Mouse (Mus musculus) brain, embryonic 18.5 days (tissue): ENCODE data around the gene Daw1.

Source experiments
- DNase-seq: peaks from one replicate; pipeline ENCODE4 v3.0.0-alpha.2; 2012; ENCODE audit warnings: low read depth, low spot score

The Daw1 gene

GRCm38 (mm10) chr1:83159603-83160002 lies at the start of gene Daw1:
Gene Daw1, plus strand, starts transcription at chr1:83159752.
- peak; percentile 79 for DNase-seq

DNA sequence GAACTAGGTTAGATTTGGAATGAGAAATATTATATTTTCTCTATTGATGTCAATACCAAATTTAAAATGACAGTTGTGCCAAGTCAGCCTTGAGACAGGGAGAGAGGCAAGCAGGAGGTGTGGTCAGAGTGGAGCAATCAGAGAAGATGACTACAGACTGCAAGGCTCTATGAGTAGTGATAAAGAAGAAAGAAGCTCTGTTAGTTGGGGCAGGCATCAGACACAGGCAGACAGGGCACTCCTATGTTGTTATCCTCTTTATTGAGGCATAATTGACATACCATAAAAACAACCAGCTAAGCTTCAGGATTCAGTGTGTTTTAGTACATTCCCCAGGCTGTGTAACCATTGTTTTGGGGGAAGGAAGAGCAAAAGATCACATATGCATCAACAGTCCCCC lies 48.6 kb upstream of the Daw1 start:
- DNase-seq: no peak

DNA sequence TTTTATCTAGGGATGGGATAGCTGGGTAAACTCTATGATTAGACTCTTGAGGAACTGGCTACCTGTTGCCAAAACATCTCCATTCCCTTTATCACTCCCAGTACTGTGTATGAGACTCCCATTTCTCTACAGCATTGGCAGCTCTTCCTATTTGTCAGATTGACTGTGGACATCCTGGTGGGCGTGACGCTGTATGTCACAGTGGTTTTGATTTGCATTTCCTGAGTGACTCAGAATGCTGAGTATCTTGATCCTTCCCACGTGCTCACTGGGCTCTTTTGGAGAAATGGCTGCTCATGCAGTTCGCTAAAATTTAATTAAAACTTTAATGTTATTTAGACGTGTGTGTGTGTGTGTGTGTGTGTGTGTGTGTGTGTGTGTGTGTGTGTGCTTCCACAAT lies 47.8 kb upstream of the Daw1 start:
- DNase-seq: no peak

DNA sequence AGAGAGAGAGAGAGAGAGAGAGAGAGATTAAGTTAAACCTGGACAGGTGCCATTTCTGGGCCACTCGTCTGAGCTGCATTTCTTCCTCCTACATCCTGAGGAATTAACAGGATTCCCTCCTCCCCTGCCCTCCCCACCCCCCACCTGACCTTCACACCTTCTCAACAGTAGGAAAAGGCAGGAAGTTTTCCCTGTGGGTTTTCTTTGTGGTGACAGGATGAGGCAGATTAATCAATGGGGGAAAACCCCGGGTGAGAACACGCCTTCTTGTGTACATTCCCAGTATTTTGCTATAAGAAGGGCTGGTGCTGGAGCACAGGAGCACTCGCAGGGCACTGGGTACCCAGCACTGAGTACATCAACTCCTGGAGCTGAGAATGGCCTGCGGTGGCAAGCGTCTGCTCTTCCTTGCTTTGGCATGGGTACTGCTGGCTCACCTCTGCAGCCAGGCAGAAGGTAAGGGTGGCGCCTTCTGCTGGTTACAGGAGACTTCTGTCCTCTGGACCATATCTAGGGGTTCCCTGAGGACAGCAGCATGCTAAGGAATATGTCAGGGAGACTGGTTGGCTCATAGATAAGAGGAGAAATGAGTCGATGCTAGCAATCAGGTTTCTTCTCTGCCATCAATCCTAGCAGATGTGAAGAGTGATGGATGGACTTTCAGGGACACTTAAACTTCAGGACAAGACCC lies 43.0 kb upstream of the Daw1 start, which contains the start of gene Ccl20:
Gene Ccl20 (plus strand): TSS at position 320 of the 691 bp plus-strand sequence.
- no peak for DNase-seq

DNA sequence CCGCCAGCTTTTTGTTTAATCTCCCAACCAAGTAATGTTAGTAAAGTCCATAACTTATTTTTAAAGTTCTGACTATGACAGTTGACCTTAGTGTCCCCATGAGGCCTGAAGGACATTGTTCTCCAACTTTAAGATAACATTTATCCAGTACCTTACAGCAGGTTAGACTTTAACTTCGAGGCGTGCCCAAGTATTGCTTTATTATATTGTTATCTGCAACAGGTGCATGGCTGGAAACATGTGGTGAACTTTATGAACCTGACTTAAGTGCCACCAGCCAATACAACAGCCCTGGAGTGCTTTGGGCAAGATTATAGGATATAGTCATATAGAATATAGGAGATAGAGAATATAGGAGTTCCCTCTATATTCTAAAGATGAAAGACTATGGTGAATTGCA lies 42.3 kb upstream of the Daw1 start:
- DNase-seq: no peak

DNA sequence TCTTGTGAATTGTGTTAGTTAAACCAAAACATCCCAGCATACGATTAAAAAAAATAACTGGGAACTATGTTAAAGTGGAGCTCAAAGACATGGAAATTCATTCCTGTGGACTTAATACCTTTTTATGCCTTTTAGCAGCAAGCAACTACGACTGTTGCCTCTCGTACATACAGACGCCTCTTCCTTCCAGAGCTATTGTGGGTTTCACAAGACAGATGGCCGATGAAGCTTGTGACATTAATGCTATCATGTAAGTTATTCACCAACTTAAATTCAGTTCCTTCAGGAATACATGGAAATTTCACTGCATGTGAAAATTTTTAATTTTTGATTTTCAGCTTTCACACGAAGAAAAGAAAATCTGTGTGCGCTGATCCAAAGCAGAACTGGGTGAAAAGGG lies 41.9 kb upstream of the Daw1 start:
- no peak for DNase-seq

GRCm38 (mm10) chr1:83119903-83120302 lies 39.6 kb upstream of the Daw1 start:
- DNase-seq: no peak

DNA sequence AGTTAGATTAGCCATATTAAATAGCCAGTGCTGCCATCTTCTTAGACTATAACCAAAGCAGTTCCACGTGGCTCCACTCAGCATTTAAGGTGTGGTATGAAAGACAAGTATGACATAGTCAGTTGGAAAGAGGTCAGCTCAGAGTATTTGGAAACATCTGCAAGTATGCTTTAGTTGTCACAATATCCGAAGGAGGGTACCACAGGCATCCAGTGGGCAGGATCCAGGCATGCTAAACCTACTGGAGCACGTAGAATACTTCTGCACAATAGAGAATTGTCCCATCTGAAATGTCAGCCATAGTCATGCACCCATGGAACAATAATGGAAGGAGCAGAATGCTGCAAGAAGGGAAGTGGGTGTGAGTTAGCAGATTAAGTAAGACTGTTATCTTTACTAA lies 39.2 kb upstream of the Daw1 start:
- DNase-seq: no peak

DNA sequence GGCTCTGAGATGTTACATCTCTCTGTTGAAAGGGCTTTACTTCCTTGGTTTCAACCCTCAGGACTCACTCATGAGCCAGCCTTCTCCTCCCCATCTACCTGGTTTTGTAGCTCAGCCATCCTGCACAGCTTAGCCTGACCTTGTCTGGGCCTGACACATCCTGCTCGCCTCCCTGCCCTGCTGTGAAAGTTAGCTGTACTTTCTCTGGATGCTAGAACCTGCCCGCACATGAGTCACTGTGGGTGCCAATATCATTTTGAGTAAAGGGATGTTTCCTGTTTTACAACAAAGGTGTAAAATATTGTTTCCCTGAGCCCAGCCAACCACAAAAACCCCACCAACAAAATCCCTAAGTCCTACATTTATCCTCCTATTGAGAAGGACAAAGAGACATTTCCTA lies 36.4 kb upstream of the Daw1 start:
- DNase-seq: no peak

- no peak for DNase-seq
Observed at GRCm38 (mm10) chr1:83135829-83136228, 23.7 kb upstream of the Daw1 start.

DNA sequence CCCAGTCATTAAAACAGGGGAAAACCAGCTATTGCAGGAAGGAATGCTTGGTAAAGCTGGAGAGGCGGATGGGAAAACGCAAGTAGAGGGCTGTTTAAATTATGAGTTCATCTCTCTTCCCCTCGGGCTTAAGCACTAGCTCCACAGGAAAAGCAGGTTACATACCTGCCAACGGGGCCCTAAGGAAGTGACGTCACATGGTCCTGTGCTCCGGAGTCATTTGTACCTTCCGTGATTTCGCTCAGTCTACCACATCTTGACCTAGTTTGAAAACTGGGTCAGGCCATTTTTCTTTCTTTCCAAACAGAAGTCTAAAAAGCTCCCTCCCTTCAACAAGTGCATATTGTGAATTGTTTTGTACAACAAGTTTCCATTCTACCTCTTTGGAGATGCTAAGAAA lies 21.7 kb upstream of the Daw1 start:
- DNase-seq: no peak

GRCm38 (mm10) chr1:83138721-83139120 lies 20.8 kb upstream of the Daw1 start:
- no peak for DNase-seq

- no peak for DNase-seq
Observed at GRCm38 (mm10) chr1:83141510-83141909, 18.0 kb upstream of the Daw1 start.

GRCm38 (mm10) chr1:83142055-83142454 lies 17.5 kb upstream of the Daw1 start:
- DNase-seq: no peak

- no peak for DNase-seq
Observed at GRCm38 (mm10) chr1:83146547-83146946, 13.0 kb upstream of the Daw1 start.

DNA sequence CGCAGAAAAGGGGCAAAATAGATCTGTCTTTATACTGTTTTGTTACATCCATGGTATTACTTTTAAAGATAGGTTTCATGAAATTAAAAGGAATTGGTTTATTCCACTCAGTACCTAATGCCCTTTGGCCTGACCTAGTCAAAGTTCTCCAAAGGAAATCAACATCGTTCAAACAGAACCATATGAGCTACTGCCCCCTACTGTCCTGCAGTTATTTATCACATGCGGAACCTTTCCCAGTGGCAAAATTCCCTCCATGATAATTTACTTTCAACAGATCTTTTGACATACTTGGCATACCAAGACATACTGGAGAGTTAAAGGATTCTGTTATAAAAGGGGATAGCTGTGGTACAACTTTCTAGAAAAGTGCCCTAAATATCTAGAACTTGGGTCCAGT lies 9.3 kb upstream of the Daw1 start:
- DNase-seq: no peak

GRCm38 (mm10) chr1:83152961-83153360 lies 6.6 kb upstream of the Daw1 start:
- DNase-seq: no peak

DNA sequence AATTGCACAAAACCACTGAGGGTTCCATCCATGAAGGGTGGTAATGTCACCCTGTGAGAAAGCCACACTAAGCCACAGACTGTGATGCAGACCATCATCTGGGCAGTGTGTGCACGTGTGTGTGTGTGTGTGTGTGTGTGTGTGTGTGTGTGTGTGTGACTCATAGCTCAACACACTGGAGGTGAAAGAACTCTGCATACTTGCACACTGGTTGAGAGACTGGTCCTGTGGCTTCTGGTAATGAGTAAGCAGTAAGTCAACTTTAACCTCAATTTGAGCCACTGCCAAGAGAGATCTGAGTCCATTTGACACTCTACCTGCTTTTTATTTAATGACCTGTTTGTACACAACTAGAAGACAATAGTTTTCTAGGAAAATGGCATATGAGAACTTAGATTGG lies 2.7 kb upstream of the Daw1 start:
- no peak for DNase-seq

DNA sequence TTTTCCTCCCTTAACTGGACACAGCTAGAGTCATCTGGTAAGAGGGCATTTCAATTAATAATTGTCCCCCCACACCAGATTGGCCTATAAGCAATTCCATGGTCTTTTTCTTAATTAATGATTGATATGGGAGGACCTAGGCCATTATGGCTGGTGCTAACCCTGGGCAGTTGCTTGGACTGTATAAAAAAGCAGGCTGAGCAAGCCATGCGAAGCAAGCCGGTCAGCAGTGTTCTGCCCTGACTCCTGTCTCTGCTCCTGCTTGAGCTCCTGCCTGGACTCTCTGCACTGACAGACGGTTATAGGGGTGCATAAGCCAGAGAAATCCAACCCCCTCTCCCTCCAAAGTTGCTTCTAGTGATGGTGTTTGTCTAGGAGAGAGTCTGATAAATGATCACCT lies 2.1 kb downstream of the Daw1 start:
- DNase-seq: no peak

GRCm38 (mm10) chr1:83164027-83164426 lies 4.5 kb downstream of the Daw1 start:
- DNase-seq: no peak

GRCm38 (mm10) chr1:83169158-83169557 lies 9.6 kb downstream of the Daw1 start:
- no peak for DNase-seq

DNA sequence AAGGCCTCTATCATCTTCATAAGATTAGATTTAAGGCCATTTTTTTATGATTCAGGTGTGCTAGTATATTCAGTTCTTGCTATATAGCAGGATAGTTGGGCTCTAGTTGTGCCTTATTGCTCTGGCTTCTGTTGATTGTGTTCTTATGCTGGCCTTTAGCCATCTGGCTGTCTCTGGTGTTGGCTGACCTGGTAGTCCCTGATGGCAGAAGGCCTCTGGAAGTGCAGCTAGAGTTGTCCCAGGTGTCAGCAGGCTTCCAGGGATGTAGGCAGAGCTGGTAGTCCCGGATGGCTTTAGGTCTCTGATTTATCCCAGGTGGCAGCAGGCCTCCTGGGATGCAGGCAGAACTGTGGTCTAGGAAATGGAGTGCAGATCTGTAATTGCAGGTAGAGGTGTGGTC lies 16.4 kb downstream of the Daw1 start:
- DNase-seq: no peak

GRCm38 (mm10) chr1:83179531-83179930 lies 20.0 kb downstream of the Daw1 start:
- no peak for DNase-seq

DNA sequence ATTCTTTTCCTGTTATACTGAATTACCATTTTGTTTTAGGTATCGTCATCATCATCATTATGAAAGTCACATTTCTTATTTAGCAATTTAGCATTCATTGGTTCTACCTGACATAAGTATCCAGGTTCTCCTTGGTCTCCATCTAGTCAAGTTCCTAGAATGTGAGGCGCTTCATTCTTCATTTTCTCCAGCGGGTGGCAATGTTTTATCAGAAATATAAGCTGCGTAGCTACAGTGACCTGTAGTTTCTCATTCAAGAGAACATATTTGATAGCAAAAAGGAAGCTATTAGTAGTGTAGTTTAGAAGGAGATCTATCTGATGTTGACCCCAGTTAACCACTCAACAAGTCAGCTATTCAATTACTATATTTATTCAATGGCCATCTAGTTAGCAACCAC lies 21.9 kb downstream of the Daw1 start:
- peak; percentile 45 for DNase-seq
